Comparison of ENCODE assay signal across 9 mouse cellular contexts in the genomic region with DNA sequence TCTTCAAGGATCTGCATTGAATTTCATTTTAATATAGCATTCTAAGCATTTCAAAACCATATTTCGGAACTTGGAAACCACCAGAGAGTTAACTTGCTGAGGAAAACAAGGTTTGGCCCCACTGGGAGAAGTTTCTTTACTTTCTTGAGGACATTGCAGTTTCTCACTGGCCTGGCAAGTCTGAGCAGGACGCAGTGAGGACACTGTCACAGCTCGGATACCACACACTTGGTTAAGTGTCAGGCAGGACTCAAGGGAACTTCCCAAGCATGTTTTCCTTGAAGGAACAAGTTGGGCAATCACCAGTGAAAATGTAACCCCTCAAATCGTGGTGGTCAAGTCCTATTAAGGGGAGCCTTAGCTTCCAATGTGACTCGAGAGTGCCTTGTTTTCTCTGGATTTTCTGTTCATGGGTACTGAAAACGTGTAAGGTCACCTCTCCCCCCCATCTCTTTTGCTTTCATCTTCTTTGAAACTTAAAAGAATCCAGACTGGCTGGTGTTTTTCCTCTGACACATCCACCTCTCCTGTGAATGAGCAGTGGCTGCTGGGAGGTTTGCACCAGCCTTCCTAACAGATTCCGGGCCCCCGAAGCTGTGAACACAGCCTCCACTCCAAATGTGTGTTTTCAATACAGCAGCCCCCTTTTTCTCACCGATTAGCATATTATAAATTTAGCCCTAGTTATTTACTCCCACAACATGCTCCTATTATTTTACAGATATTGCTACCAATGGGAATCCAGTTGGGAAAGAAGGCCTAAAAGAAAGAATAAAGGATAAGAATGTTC. TPM values are rescaled to one million over a fixed set of nuclear protein-coding genes. Genes with fewer than 3 reads are reported as not detected.
DNase-seq lines count a peak whose midpoint lies in the region; ATAC-seq and TF ChIP-seq lines count a peak whose summit lies in the region.
"Had no signal": no experiment of that assay in that cellular context is flagged by ENCODE, and none has a peak within 500 bp of the region (broad histone marks: within the 10 kb centered on the region; RNA-seq: fewer than 3 reads in every experiment).

No protein-coding gene starts in this region.

- TF ChIP-seq CTCF in forebrain, postnatal 0 days (IDR thresholded peaks at IDR 0.05; ENCODE audit: low read depth) = no peak

- peak overlapping the region; percentile 94 for H3K4me2 ChIP-seq in forebrain, postnatal 0 days (ENCODE audit: low read depth)
- H3K4me2 ChIP-seq in liver, embryonic 16.5 days (ENCODE audit: low read depth, low read length) = peak overlapping the region; percentile 63; the same call in 1 of the 2 replicates

- in situ Hi-C loops in ES-E14 (cut with MboI; ENCODE audit: low sequenced_read_pairs in 2 of 2, unreplicated experiment in 2 of 2) = no loop called here

- no peaks in the 10 kb centered on the region for H3K27me3 ChIP-seq in heart, embryonic 10.5 days (ENCODE audit: insufficient read depth, poor library complexity, severe bottlenecking)
- no peaks in the 10 kb centered on the region for H3K27me3 ChIP-seq in forebrain, postnatal 0 days (ENCODE audit: insufficient read depth, low read length)
- peaks cover 44% of the 10 kb centered on the region for H3K27me3 ChIP-seq in liver, embryonic 16.5 days (ENCODE audit: control insufficient read depth, insufficient read depth, low read depth, low read length)

- peaks cover 45% of the 10 kb centered on the region for H3K36me3 ChIP-seq in heart, embryonic 10.5 days
- H3K36me3 ChIP-seq in ES-E14 (ENCODE audit: control insufficient read depth, insufficient read depth, low read length, poor library complexity, severe bottlenecking) = peaks cover 5% of the 10 kb centered on the region; the same call in 1 of the 2 replicates
- H3K36me3 ChIP-seq in forebrain, postnatal 0 days (ENCODE audit: insufficient read depth) = peaks cover 19% of the 10 kb centered on the region
- H3K36me3 ChIP-seq in liver, embryonic 16.5 days (ENCODE audit: control insufficient read depth, insufficient read depth) = no peaks in the 10 kb centered on the region

- peaks cover 67% of the 10 kb centered on the region for H3K4me1 ChIP-seq in heart, embryonic 10.5 days
- peaks cover 8 to 29% of the 10 kb centered on the region in 2 experiments; a peak in 3 of 4 replicates for H3K4me1 ChIP-seq in ES-E14 (ENCODE audit: control insufficient read depth in 2 of 2, insufficient read depth in 2 of 2, low read length in 2 of 2, poor library complexity in 1 of 2)
- peaks cover 9% of the 10 kb centered on the region; the same call in 1 of the 2 replicates for H3K4me1 ChIP-seq in forebrain, postnatal 0 days (ENCODE audit: insufficient read depth)
- no peaks in the 10 kb centered on the region for H3K4me1 ChIP-seq in liver, embryonic 16.5 days (ENCODE audit: control insufficient read depth, low read depth, low read length)

- no peaks in the 10 kb centered on the region for H3K9me3 ChIP-seq in heart, embryonic 10.5 days
- no peaks in the 10 kb centered on the region for H3K9me3 ChIP-seq in ES-E14 (ENCODE audit: control insufficient read depth, insufficient read depth, low read depth, low read length)
- no peaks in the 10 kb centered on the region for H3K9me3 ChIP-seq in forebrain, postnatal 0 days (ENCODE audit: low read length)
- no peaks in the 10 kb centered on the region for H3K9me3 ChIP-seq in liver, embryonic 16.5 days (replicated peaks; ENCODE audit: control insufficient read depth, low read length)

- no peak for DNase-seq in heart, embryonic 10.5 days (ENCODE audit: low spot score)
- no peak for DNase-seq in heart, postnatal 25 days (ENCODE audit: low spot score)
- no peak for DNase-seq in ES-E14 (ENCODE audit: low read depth, low spot score)
- peak; percentile 32 for DNase-seq in forebrain, postnatal 0 days
- no peak for DNase-seq in urinary bladder, postnatal 25 days (ENCODE audit: low spot score)
- no peak for DNase-seq in c-Kit-positive CD71-positive TER-119-positive erythroid progenitor cells, embryonic 14.5 days (ENCODE audit: low spot score)
- DNase-seq in kidney, postnatal 14 days = no peak

- peak overlapping the region; percentile 96 for H3K4me3 ChIP-seq in heart, embryonic 10.5 days
- peak overlapping the region; percentile 69 to 71; a peak in 3 of 4 replicates for H3K4me3 ChIP-seq in ES-E14 (ENCODE audit: insufficient read depth in 1 of 2, low read depth in 1 of 2, low read length in 2 of 2, poor library complexity in 1 of 2, severe bottlenecking in 1 of 2)
- H3K4me3 ChIP-seq in forebrain, postnatal 0 days (ENCODE audit: low read depth, low read length) = peak overlapping the region; percentile 82
- H3K4me3 ChIP-seq in liver, embryonic 16.5 days (ENCODE audit: low read depth, low read length) = no peak overlapping the region; the same call in 1 of the 2 replicates

- intact Hi-C loops in heart, postnatal 25 days (cut with DNase I) = loop anchor here (2.0 kb wide), 1 partner anchor 54 kb away; no protein-coding TSS in a partner anchor

- WGBS in heart, embryonic 10.5 days = 45% methylated on average over 9 of the region's 9 CpGs
- WGBS in forebrain, postnatal 0 days = 57% methylated on average over 9 of the region's 9 CpGs
- WGBS in liver, embryonic 16.5 days (ENCODE audit: insufficient replicate concordance) = 53% methylated on average over 9 of the region's 9 CpGs

- H3K27ac ChIP-seq in heart, embryonic 10.5 days = peak overlapping the region; percentile 99; the same call in 1 of the 2 replicates
- H3K27ac ChIP-seq in ES-E14 (ENCODE audit: insufficient read depth, low read depth, low read length, poor library complexity, severe bottlenecking) = no peak overlapping the region
- no peak overlapping the region for H3K27ac ChIP-seq in forebrain, postnatal 0 days (ENCODE audit: low read depth, low read length)
- no peak overlapping the region for H3K27ac ChIP-seq in liver, embryonic 16.5 days (ENCODE audit: low read length)
- H3K27ac ChIP-seq: macrophage had no signal

- ATAC-seq in forebrain, postnatal 0 days = no peak
- no peak for ATAC-seq in liver, embryonic 16.5 days (ENCODE audit: low read depth)

- H3K9ac ChIP-seq in ES-E14 (ENCODE audit: insufficient read depth, low read depth, low read length, poor library complexity, severe bottlenecking) = no peak overlapping the region
- peak overlapping the region; percentile 95 for H3K9ac ChIP-seq in forebrain, postnatal 0 days
- no peak overlapping the region for H3K9ac ChIP-seq in liver, embryonic 16.5 days (ENCODE audit: low read depth, low read length)

TF ChIP-seq in ES-E14, 5 proteins besides CTCF, POLR2A, EP300 and RAD21:
- no peak for TF ChIP-seq HCFC1 (IDR thresholded peaks at IDR 0.05; ENCODE audit: borderline replicate concordance, insufficient read depth, low read length)
- no peak for TF ChIP-seq ZNF384 (IDR thresholded peaks at IDR 0.05; ENCODE audit: low read depth, low read length)
- TF ChIP-seq ZC3H11A (IDR thresholded peaks at IDR 0.05; ENCODE audit: borderline replicate concordance, low read depth, low read length) = no peak
- no peak for TF ChIP-seq CHD2 (IDR thresholded peaks at IDR 0.05; ENCODE audit: low read depth, low read length)
- no peak for TF ChIP-seq MAFK (IDR thresholded peaks at IDR 0.05; ENCODE audit: insufficient read depth, low read depth, low read length)

RNA-seq across cellular contexts. Expression of gene Obsl1, which starts 1.8 kb away (rescaled TPM):
- 103 and 107 TPM in 2 replicates for polyA plus RNA-seq in heart, embryonic 10.5 days (2016; fragmentation: Nextera tagmentation; extraction: Ambion mirVana)
- 100 to 1,000 TPM; 147 to 150 TPM for total RNA-seq in heart, postnatal 25 days (2021)
- 45.0 and 52.2 TPM in 2 replicates for total RNA-seq in ES-E14 (2012; rRNA removed)
- total RNA-seq in forebrain, postnatal 0 days (2014; rRNA removed) = 28.4 and 43.7 TPM in 2 replicates
- polyA plus RNA-seq in forebrain, postnatal 0 days (2015; fragmentation: Nextera tagmentation; extraction: Ambion mirVana) = 18.7 and 22.9 TPM in 2 replicates
- polyA plus RNA-seq in liver, embryonic 16.5 days (2015; fragmentation: Nextera tagmentation; extraction: Ambion mirVana) = 4.0 and 6.3 TPM in 2 replicates
- polyA plus RNA-seq: macrophage had no signal

RNA-seq across cellular contexts. Expression of gene Inha, which starts 2.4 kb away (rescaled TPM):
- polyA plus RNA-seq in heart, embryonic 10.5 days (2016; fragmentation: Nextera tagmentation; extraction: Ambion mirVana) = 7.8 and 8.2 TPM in 2 replicates
- total RNA-seq in heart, postnatal 25 days (2021) = 1 to 10 TPM; 4.8 to 5.0 TPM
- 0.80 and 1.6 TPM in 2 replicates for total RNA-seq in ES-E14 (2012; rRNA removed)
- total RNA-seq in forebrain, postnatal 0 days (2014; rRNA removed) = 24.5 and 26.6 TPM in 2 replicates
- polyA plus RNA-seq in forebrain, postnatal 0 days (2015; fragmentation: Nextera tagmentation; extraction: Ambion mirVana) = 19.6 and 24.8 TPM in 2 replicates
- 0.63 and 0.90 TPM in 2 replicates for polyA plus RNA-seq in liver, embryonic 16.5 days (2015; fragmentation: Nextera tagmentation; extraction: Ambion mirVana)
- polyA plus RNA-seq: macrophage had no signal

RNA-seq across cellular contexts. Expression of gene Stk11ip, which starts 16.9 kb away (rescaled TPM):
- polyA plus RNA-seq in heart, embryonic 10.5 days (2016; fragmentation: Nextera tagmentation; extraction: Ambion mirVana) = 20.2 and 22.3 TPM in 2 replicates
- total RNA-seq in heart, postnatal 25 days (2021) = 1 to 10 TPM; 8.9 to 9.2 TPM
- 26.8 and 41.8 TPM in 2 replicates for total RNA-seq in ES-E14 (2012; rRNA removed)
- total RNA-seq in forebrain, postnatal 0 days (2014; rRNA removed) = 25.8 and 34.7 TPM in 2 replicates
- polyA plus RNA-seq in forebrain, postnatal 0 days (2015; fragmentation: Nextera tagmentation; extraction: Ambion mirVana) = 12.1 and 14.3 TPM in 2 replicates
- polyA plus RNA-seq in liver, embryonic 16.5 days (2015; fragmentation: Nextera tagmentation; extraction: Ambion mirVana) = 4.9 and 5.7 TPM in 2 replicates

RNA-seq across cellular contexts. Expression of gene Tmem198, which starts 25.1 kb away (rescaled TPM):
- polyA plus RNA-seq in heart, embryonic 10.5 days (2016; fragmentation: Nextera tagmentation; extraction: Ambion mirVana) = 0.36 and 0.39 TPM in 2 replicates
- total RNA-seq in heart, postnatal 25 days (2021) = under 1 TPM; 0.42 to 0.61 TPM
- total RNA-seq in ES-E14 (2012; rRNA removed) = 1.6 TPM in 2 replicates
- total RNA-seq in forebrain, postnatal 0 days (2014; rRNA removed) = 54.8 and 58.0 TPM in 2 replicates
- polyA plus RNA-seq in forebrain, postnatal 0 days (2015; fragmentation: Nextera tagmentation; extraction: Ambion mirVana) = 61.2 and 70.8 TPM in 2 replicates
- 0.06 and 0.07 TPM in 2 replicates for polyA plus RNA-seq in liver, embryonic 16.5 days (2015; fragmentation: Nextera tagmentation; extraction: Ambion mirVana)
- polyA plus RNA-seq: macrophage had no signal

RNA-seq across cellular contexts. Expression of gene Chpf, which starts 25.3 kb away (rescaled TPM):
- 30.8 and 30.9 TPM in 2 replicates for polyA plus RNA-seq in heart, embryonic 10.5 days (2016; fragmentation: Nextera tagmentation; extraction: Ambion mirVana)
- 10 to 100 TPM; 26.4 to 28.2 TPM for total RNA-seq in heart, postnatal 25 days (2021)
- 43.5 and 80.3 TPM in 2 replicates for total RNA-seq in ES-E14 (2012; rRNA removed)
- total RNA-seq in forebrain, postnatal 0 days (2014; rRNA removed) = 65.9 and 80.4 TPM in 2 replicates
- polyA plus RNA-seq in forebrain, postnatal 0 days (2015; fragmentation: Nextera tagmentation; extraction: Ambion mirVana) = 55.5 and 56.8 TPM in 2 replicates
- 2.6 and 3.1 TPM in 2 replicates for polyA plus RNA-seq in liver, embryonic 16.5 days (2015; fragmentation: Nextera tagmentation; extraction: Ambion mirVana)
